Mouse (Mus musculus) testis, adult 2 months (tissue): ENCODE measurements around the gene Vezf1. TPM values are rescaled to one million over a fixed set of nuclear protein-coding genes. Genes with fewer than 3 reads are reported as not detected.
A peak's percentile ranks its signal among the peaks of the same experiment; 100 is the strongest.

Experiments used
- H3K27ac ChIP-seq: fragments of 200-500 bp; 2 replicates; pipeline ENCODE4 v1.5.1; 2012; ENCODE audit warnings: low read depth, low read length; ENCODE audit not compliant: control insufficient read depth, insufficient read depth
- H3K27me3 ChIP-seq: fragments of 200-500 bp; 2 replicates; pipeline ENCODE4 v1.6.1; 2012; ENCODE audit warnings: mild to moderate bottlenecking, low read length, moderate library complexity; ENCODE audit not compliant: control insufficient read depth, insufficient read depth
- H3K36me3 ChIP-seq: fragments of 200-500 bp; 2 replicates; pipeline ENCODE4 v1.6.1; 2012; ENCODE audit warnings: mild to moderate bottlenecking, low read length; ENCODE audit not compliant: control insufficient read depth, insufficient read depth
- H3K4me1 ChIP-seq: fragments of 200-500 bp; 2 replicates; pipeline ENCODE4 v1.6.1; 2012; ENCODE audit warnings: low read length; ENCODE audit not compliant: control insufficient read depth, insufficient read depth
- H3K4me3 ChIP-seq: fragments of 200-500 bp; 2 replicates; pipeline ENCODE4 v1.5.1; 2012; ENCODE audit warnings: low read depth, mild to moderate bottlenecking, low read length, moderate library complexity, mixed read lengths; ENCODE audit not compliant: control insufficient read depth
- CTCF ChIP-seq: fragments of 200-500 bp; IDR thresholded peaks from 2 replicates; pipeline ENCODE4 v1.5.1; 2012; ENCODE audit warnings: low read depth, mild to moderate bottlenecking, inconsistent platforms, low read length, moderate library complexity; ENCODE audit not compliant: control insufficient read depth, insufficient read depth, insufficient replicate concordance
- POLR2A ChIP-seq: fragments of 200-500 bp; IDR thresholded peaks from 2 replicates; pipeline ENCODE4 v1.6.1; 2012; ENCODE audit warnings: low read depth, mild to moderate bottlenecking, inconsistent platforms, low read length, moderate library complexity; ENCODE audit not compliant: control insufficient read depth
- polyA plus RNA-seq: library from polyadenylated mRNA; depleted of rRNA; stranded (reverse); fragments of >200 nt; gene quantifications from 2 replicates; pipeline ENCODE4 v1.2.3, GENCODE M21; 2012

Vezf1 gene
- polyA plus RNA-seq, 1 experiment: 4.1 TPM

GRCm38 (mm10) chr11:88055777-88056176 lies 12.3 kb upstream of the Vezf1 start:
- no peaks in the 10 kb centered on the region for H3K36me3 ChIP-seq
- no peaks in the 10 kb centered on the region for H3K27me3 ChIP-seq
- H3K27ac ChIP-seq: no peak overlapping the region
- H3K4me3 ChIP-seq: no peak overlapping the region
- H3K4me1 ChIP-seq: no peaks in the 10 kb centered on the region
- TF ChIP-seq CTCF: no peak
- TF ChIP-seq POLR2A: no peak

GRCm38 (mm10) chr11:88057788-88058187 lies 10.3 kb upstream of the Vezf1 start:
- no peaks in the 10 kb centered on the region for H3K36me3 ChIP-seq
- H3K27me3 ChIP-seq: no peaks in the 10 kb centered on the region
- no peak overlapping the region for H3K4me3 ChIP-seq
- no peak for TF ChIP-seq CTCF
- TF ChIP-seq POLR2A: no peak
- H3K4me1 ChIP-seq: no peaks in the 10 kb centered on the region
- no peak overlapping the region for H3K27ac ChIP-seq

GRCm38 (mm10) chr11:88059141-88059540 lies 8.9 kb upstream of the Vezf1 start:
- H3K27me3 ChIP-seq: no peaks in the 10 kb centered on the region
- H3K27ac ChIP-seq: no peak overlapping the region
- no peak overlapping the region for H3K4me3 ChIP-seq
- no peak for TF ChIP-seq POLR2A
- no peak for TF ChIP-seq CTCF
- H3K4me1 ChIP-seq: no peaks in the 10 kb centered on the region
- H3K36me3 ChIP-seq: no peaks in the 10 kb centered on the region

GRCm38 (mm10) chr11:88061892-88062625 lies 6.0 kb upstream of the Vezf1 start:
- Histone ChIP-seq H3K36me3 (no peaks in the 10 kb centered on the region), H3K27ac (no peak overlapping the region), H3K4me3 (no peak overlapping the region), H3K27me3 (no peaks in the 10 kb centered on the region), H3K4me1 (no peaks in the 10 kb centered on the region; the same call in 1 of the 2 replicates)
- TF ChIP-seq CTCF (no peak), POLR2A (no peak)

GRCm38 (mm10) chr11:88065732-88066131 lies 2.3 kb upstream of the Vezf1 start:
- no peaks in the 10 kb centered on the region for H3K36me3 ChIP-seq
- H3K4me3 ChIP-seq: no peak overlapping the region
- peaks cover 7% of the 10 kb centered on the region; the same call in 1 of the 2 replicates for H3K4me1 ChIP-seq
- TF ChIP-seq CTCF: no peak
- no peak for TF ChIP-seq POLR2A
- no peak overlapping the region for H3K27ac ChIP-seq
- no peaks in the 10 kb centered on the region for H3K27me3 ChIP-seq

- H3K4me1 ChIP-seq: peaks cover 7% of the 10 kb centered on the region; the same call in 1 of the 2 replicates
- H3K4me3 ChIP-seq: peak overlapping the region; percentile 99
- peak overlapping the region; percentile 97 for H3K27ac ChIP-seq
- no peaks in the 10 kb centered on the region for H3K36me3 ChIP-seq
- H3K27me3 ChIP-seq: no peaks in the 10 kb centered on the region
- TF ChIP-seq CTCF (no peak), POLR2A (no peak)
These were observed 891 bp upstream of the Vezf1 start for GRCm38 (mm10) chr11:88067191-88067585.

GRCm38 (mm10) chr11:88068411-88069245 lies 549 bp downstream of the Vezf1 start:
- H3K36me3 ChIP-seq: no peaks in the 10 kb centered on the region; the same call in 1 of the 2 replicates
- peak overlapping the region; percentile 73 for H3K27ac ChIP-seq
- peaks cover 7% of the 10 kb centered on the region; the same call in 1 of the 2 replicates for H3K4me1 ChIP-seq
- TF ChIP-seq CTCF: no peak
- 0 out of 2 replicates have a peak, but pooled peaks have one; percentile 11 for TF ChIP-seq POLR2A
- H3K4me3 ChIP-seq: peak overlapping the region; percentile 99
- no peaks in the 10 kb centered on the region for H3K27me3 ChIP-seq
